Mouse (Mus musculus) limb, embryonic 15.5 days (tissue): ENCODE data around the gene Zfp740. TPM values are rescaled to one million over a fixed set of nuclear protein-coding genes. Genes with fewer than 3 reads are reported as not detected.

ENCODE experiments used
- ATAC-seq: fragments of 200-750 bp; cut with Nextera tagmentation; 2 replicates; pipeline ENCODE4 v1.8.0; 2017; ENCODE audit warnings: low read depth, moderate TSS enrichment; ENCODE audit not compliant: insufficient number of reproducible peaks, low FRiP score, low TSS enrichment
- H3K27ac ChIP-seq: fragments of 300-500 bp; sonication (generic); 2 replicates; pipeline ENCODE4 v1.5.1; 2015; ENCODE audit warnings: moderate library complexity, mild to moderate bottlenecking, inconsistent platforms
- H3K27me3 ChIP-seq: fragments of 300-500 bp; sonication (generic); 2 replicates; pipeline ENCODE4 v1.6.1; 2015; ENCODE audit warnings: inconsistent platforms
- H3K36me3 ChIP-seq: fragments of 300-500 bp; sonication (generic); 2 replicates; pipeline ENCODE4 v1.6.1; 2015; ENCODE audit warnings: inconsistent platforms
- H3K4me1 ChIP-seq: fragments of 300-500 bp; sonication (generic); 2 replicates; pipeline ENCODE4 v1.6.1; 2015; ENCODE audit warnings: inconsistent platforms
- H3K4me2 ChIP-seq: fragments of 300-500 bp; sonication (generic); 2 replicates; pipeline ENCODE4 v1.6.1; 2015; ENCODE audit warnings: mild to moderate bottlenecking, inconsistent platforms
- H3K4me3 ChIP-seq: fragments of 300-500 bp; sonication (generic); 2 replicates; pipeline ENCODE4 v1.5.1; 2015; ENCODE audit warnings: mild to moderate bottlenecking, inconsistent platforms
- H3K9ac ChIP-seq: fragments of 300-500 bp; sonication (generic); 2 replicates; pipeline ENCODE4 v1.6.1; 2015; ENCODE audit warnings: inconsistent platforms
- H3K9me3 ChIP-seq: fragments of 300-500 bp; sonication (generic); 2 replicates; pipeline ENCODE4 v1.6.1; 2016; ENCODE audit warnings: inconsistent platforms
- WGBS: fragments of 180-500 bp; shearing (Covaris S2); methylation state at CpG from one replicate; pipeline ENCODE4 v1.1.7; 2015; 5-methylcytosine and 5-hydroxymethylcytosine counted together
- polyA plus RNA-seq: library from polyadenylated mRNA; unstranded; fragments of >200 nt; fragmentation: Nextera tagmentation; extraction: Ambion mirVana; gene quantifications from 2 replicates; pipeline ENCODE4 v1.2.1, GENCODE M21; 2015

Gene Zfp740
- polyA plus RNA-seq, 1 experiment from 2014 or later: 59.9 TPM

GRCm38 (mm10) chr15:102176571-102177316 is 26.3 kb upstream of the Zfp740 start:
- no peak for ATAC-seq
- Histone ChIP-seq H3K9ac (no peak overlapping the region), H3K4me1 (no peaks in the 10 kb centered on the region), H3K9me3 (no peaks in the 10 kb centered on the region), H3K4me2 (no peak overlapping the region), H3K36me3 (peaks cover 50% of the 10 kb centered on the region), H3K4me3 (no peak overlapping the region), H3K27me3 (no peaks in the 10 kb centered on the region), H3K27ac (no peak overlapping the region)
- 84% methylated on average over 7 of the region's 7 CpGs for WGBS

- no peaks in the 10 kb centered on the region for H3K27me3 ChIP-seq
- H3K9me3 ChIP-seq: no peaks in the 10 kb centered on the region
- H3K4me2 ChIP-seq: no peak overlapping the region
- H3K27ac ChIP-seq: no peak overlapping the region
- ATAC-seq: no peak
- WGBS: 85% methylated on average over 8 of the region's 8 CpGs
- no peak overlapping the region for H3K9ac ChIP-seq
- H3K4me1 ChIP-seq: no peaks in the 10 kb centered on the region
- no peak overlapping the region for H3K4me3 ChIP-seq
- peaks cover 50% of the 10 kb centered on the region for H3K36me3 ChIP-seq
Observed at GRCm38 (mm10) chr15:102177417-102177816, 25.6 kb upstream of the Zfp740 start.

GRCm38 (mm10) chr15:102178279-102178678 is 24.8 kb upstream of the Zfp740 start:
- Histone ChIP-seq H3K4me1 (no peaks in the 10 kb centered on the region), H3K27me3 (no peaks in the 10 kb centered on the region), H3K4me3 (no peak overlapping the region), H3K4me2 (no peak overlapping the region), H3K9me3 (no peaks in the 10 kb centered on the region), H3K36me3 (peaks cover 57% of the 10 kb centered on the region), H3K27ac (no peak overlapping the region), H3K9ac (no peak overlapping the region)
- no peak for ATAC-seq
- 12% methylated on average over 6 of the region's 6 CpGs for WGBS

GRCm38 (mm10) chr15:102179106-102179505 is 23.9 kb upstream of the Zfp740 start:
- Histone ChIP-seq H3K4me2 (no peak overlapping the region), H3K27me3 (no peaks in the 10 kb centered on the region), H3K36me3 (peaks cover 63% of the 10 kb centered on the region), H3K4me1 (no peaks in the 10 kb centered on the region), H3K27ac (no peak overlapping the region), H3K4me3 (no peak overlapping the region), H3K9ac (no peak overlapping the region), H3K9me3 (no peaks in the 10 kb centered on the region)
- no peak for ATAC-seq
- WGBS: 84% methylated on average over 9 of the region's 9 CpGs

- Histone ChIP-seq H3K4me1 (no peaks in the 10 kb centered on the region), H3K4me3 (no peak overlapping the region), H3K9ac (no peak overlapping the region), H3K27ac (no peak overlapping the region), H3K36me3 (peaks cover 65% of the 10 kb centered on the region), H3K4me2 (no peak overlapping the region), H3K9me3 (no peaks in the 10 kb centered on the region), H3K27me3 (no peaks in the 10 kb centered on the region)
- no peak for ATAC-seq
- 91% methylated on average over 14 of the region's 14 CpGs for WGBS
Observed at GRCm38 (mm10) chr15:102179924-102180323, 23.1 kb upstream of the Zfp740 start.

GRCm38 (mm10) chr15:102183076-102183475 is 20.0 kb upstream of the Zfp740 start:
- Histone ChIP-seq H3K4me3 (no peak overlapping the region), H3K36me3 (peaks cover 78% of the 10 kb centered on the region), H3K4me1 (no peaks in the 10 kb centered on the region), H3K27ac (no peak overlapping the region), H3K9me3 (no peaks in the 10 kb centered on the region), H3K9ac (no peak overlapping the region), H3K4me2 (no peak overlapping the region), H3K27me3 (no peaks in the 10 kb centered on the region)
- ATAC-seq: no peak
- 66% methylated on average over 3 of the region's 3 CpGs for WGBS

- Histone ChIP-seq H3K4me2 (no peak overlapping the region), H3K27me3 (no peaks in the 10 kb centered on the region)
- ATAC-seq: no peak
Observed at GRCm38 (mm10) chr15:102186239-102186638, 16.8 kb upstream of the Zfp740 start.

GRCm38 (mm10) chr15:102188096-102188495 is 15.0 kb upstream of the Zfp740 start:
- Histone ChIP-seq H3K4me3 (no peak overlapping the region), H3K4me2 (no peak overlapping the region), H3K9me3 (no peaks in the 10 kb centered on the region), H3K27me3 (no peaks in the 10 kb centered on the region), H3K4me1 (no peaks in the 10 kb centered on the region), H3K36me3 (peaks cover 53% of the 10 kb centered on the region), H3K27ac (no peak overlapping the region), H3K9ac (no peak overlapping the region)
- no peak for ATAC-seq
- 87% methylated on average over 10 of the region's 10 CpGs for WGBS

More at GRCm38 (mm10) chr15:102186239-102186638, 16.8 kb upstream of the Zfp740 start:
- H3K27ac ChIP-seq: no peak overlapping the region
- WGBS: 83% methylated on average over 11 of the region's 11 CpGs
- no peaks in the 10 kb centered on the region for H3K9me3 ChIP-seq
- H3K4me3 ChIP-seq: no peak overlapping the region
- H3K9ac ChIP-seq: no peak overlapping the region
- H3K4me1 ChIP-seq: no peaks in the 10 kb centered on the region
- peaks cover 65% of the 10 kb centered on the region for H3K36me3 ChIP-seq

- no peak overlapping the region for H3K4me3 ChIP-seq
- no peak for ATAC-seq
- H3K27me3 ChIP-seq: no peaks in the 10 kb centered on the region
- no peak overlapping the region for H3K4me2 ChIP-seq
- no peaks in the 10 kb centered on the region for H3K9me3 ChIP-seq
- no peak overlapping the region for H3K27ac ChIP-seq
- 59% methylated on average over 6 of the region's 6 CpGs for WGBS
- no peak overlapping the region for H3K9ac ChIP-seq
- H3K4me1 ChIP-seq: no peaks in the 10 kb centered on the region
- peaks cover 45% of the 10 kb centered on the region for H3K36me3 ChIP-seq
Observed at GRCm38 (mm10) chr15:102188883-102189282, 14.2 kb upstream of the Zfp740 start.

- H3K9ac ChIP-seq: no peak overlapping the region
- no peak for ATAC-seq
- no peak overlapping the region for H3K4me3 ChIP-seq
- H3K27ac ChIP-seq: no peak overlapping the region
- no peaks in the 10 kb centered on the region for H3K27me3 ChIP-seq
- H3K4me1 ChIP-seq: peaks cover 2% of the 10 kb centered on the region; the same call in 1 of the 2 replicates
- WGBS: 61% methylated on average over 7 of the region's 7 CpGs
- H3K36me3 ChIP-seq: peaks cover 19% of the 10 kb centered on the region
- H3K9me3 ChIP-seq: no peaks in the 10 kb centered on the region
- no peak overlapping the region for H3K4me2 ChIP-seq
Observed at GRCm38 (mm10) chr15:102191699-102192098, 11.3 kb upstream of the Zfp740 start.

GRCm38 (mm10) chr15:102192271-102192812 is 10.7 kb upstream of the Zfp740 start:
- H3K36me3 ChIP-seq: peaks cover 12% of the 10 kb centered on the region
- H3K27ac ChIP-seq: no peak overlapping the region
- no peak overlapping the region for H3K4me2 ChIP-seq
- no peak overlapping the region for H3K9ac ChIP-seq
- H3K27me3 ChIP-seq: no peaks in the 10 kb centered on the region
- H3K9me3 ChIP-seq: no peaks in the 10 kb centered on the region
- WGBS: 68% methylated on average over 7 of the region's 7 CpGs
- no peak overlapping the region for H3K4me3 ChIP-seq
- peaks cover 2% of the 10 kb centered on the region; the same call in 1 of the 2 replicates for H3K4me1 ChIP-seq
- ATAC-seq: no peak

GRCm38 (mm10) chr15:102192820-102193386 is 10.1 kb upstream of the Zfp740 start:
- peaks cover 2% of the 10 kb centered on the region; the same call in 1 of the 2 replicates for H3K4me1 ChIP-seq
- WGBS: 67% methylated on average over 5 of the region's 5 CpGs
- H3K4me3 ChIP-seq: no peak overlapping the region
- no peak overlapping the region for H3K4me2 ChIP-seq
- H3K9me3 ChIP-seq: no peaks in the 10 kb centered on the region
- H3K27ac ChIP-seq: no peak overlapping the region
- no peaks in the 10 kb centered on the region for H3K27me3 ChIP-seq
- no peak overlapping the region for H3K9ac ChIP-seq
- H3K36me3 ChIP-seq: peaks cover 7% of the 10 kb centered on the region
- ATAC-seq: no peak
